22 mouse cellular contexts compared by ENCODE assay signal in the genomic region with DNA sequence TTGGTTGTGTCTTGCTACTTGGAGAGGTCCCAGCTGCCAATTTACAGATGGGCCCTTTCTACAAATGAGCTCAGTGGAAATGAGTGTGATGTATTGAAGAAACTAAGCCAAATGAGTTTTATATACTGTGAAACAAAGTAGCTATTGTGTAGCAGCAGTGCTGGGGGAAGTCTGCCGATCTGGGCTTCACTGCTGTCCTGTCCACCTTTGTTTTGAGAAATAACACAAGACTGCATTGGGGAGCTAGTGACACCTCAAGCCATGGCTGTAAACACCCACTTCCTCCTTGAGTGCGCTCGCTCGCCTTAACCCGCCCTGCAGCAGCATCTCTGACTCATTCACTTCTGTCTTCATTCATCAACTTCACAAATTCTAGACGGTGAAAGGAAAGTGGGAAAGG.
DNase-seq lines count a peak whose midpoint lies in the region; ATAC-seq lines count a peak whose summit lies in the region.
"Had no signal": no experiment of that assay in that cellular context is flagged by ENCODE, and none has a peak within 500 bp of the region (broad histone marks: within the 10 kb centered on the region; RNA-seq: fewer than 3 reads in every experiment).

No protein-coding gene starts in this region.

- H3K9me3 ChIP-seq in liver, embryonic 11.5 days (ENCODE audit: control insufficient read depth, low read length): no peaks in the 10 kb centered on the region
- H3K9me3 ChIP-seq: forebrain, embryonic 13.5 days; heart, embryonic 13.5 days; hindbrain, embryonic 15.5 days; kidney, embryonic 15.5 days; midbrain, embryonic 15.5 days; neural tube, embryonic 15.5 days had no signal

- no peaks in the 10 kb centered on the region for H3K27me3 ChIP-seq in liver, embryonic 11.5 days (replicated peaks; ENCODE audit: control insufficient read depth, insufficient read depth, low read length)
- H3K27me3 ChIP-seq: forebrain, embryonic 13.5 days; heart, embryonic 13.5 days; hindbrain, embryonic 15.5 days; kidney, embryonic 15.5 days; midbrain, embryonic 15.5 days; neural tube, embryonic 15.5 days had no signal

- H3K4me3 ChIP-seq in liver, embryonic 11.5 days (ENCODE audit: low read depth, low read length): no peak overlapping the region
- H3K4me3 ChIP-seq: forebrain, embryonic 13.5 days; heart, embryonic 13.5 days; hindbrain, embryonic 15.5 days; kidney, embryonic 15.5 days; midbrain, embryonic 15.5 days; myocyte; neural tube, embryonic 15.5 days had no signal

- 50% methylated on average over 6 of the region's 6 CpGs for WGBS in liver, embryonic 11.5 days

- no peak for ATAC-seq in liver, embryonic 11.5 days (replicated peaks; ENCODE audit: low FRiP score)
- ATAC-seq: forebrain, embryonic 13.5 days; intestine, embryonic 16.5 days; midbrain, embryonic 15.5 days had no signal

- H3K4me2 ChIP-seq in liver, embryonic 11.5 days: no peak overlapping the region
- H3K4me2 ChIP-seq: forebrain, embryonic 13.5 days; heart, embryonic 13.5 days; hindbrain, embryonic 15.5 days; kidney, embryonic 15.5 days; midbrain, embryonic 15.5 days; neural tube, embryonic 15.5 days had no signal

- peak; percentile 14 for DNase-seq in lung, postnatal 10 days
- no peak for DNase-seq in lung, postnatal 14 days
- DNase-seq in Muller cell, postnatal 12 days (ENCODE audit: inconsistent ontology term): peak; percentile 75
- DNase-seq in embryo, embryonic 11 days: peak; percentile 39
- DNase-seq in natural killer cell, adult 2 months (ENCODE audit: low spot score in 2 of 2): peak; percentile 2 to 5
- DNase-seq in liver, embryonic 11.5 days (ENCODE audit: low spot score): no peak
- DNase-seq in liver: no peak
- DNase-seq in kidney, adult 11 months: no peak
- DNase-seq: adrenal gland, adult 2 months; cerebellum, adult 11 months; cerebellum, postnatal 10 days; heart, postnatal 36 days had no signal

- H3K27ac ChIP-seq in liver, embryonic 11.5 days (ENCODE audit: low read depth, low read length): no peak overlapping the region
- H3K27ac ChIP-seq: forebrain, embryonic 13.5 days; heart, embryonic 13.5 days; hindbrain, embryonic 15.5 days; kidney, embryonic 15.5 days; macrophage; midbrain, embryonic 15.5 days; neural tube, embryonic 15.5 days; stomach, postnatal 0 days had no signal

- H3K36me3 ChIP-seq in liver, embryonic 11.5 days (ENCODE audit: control insufficient read depth, insufficient read depth, low read length): no peaks in the 10 kb centered on the region
- H3K36me3 ChIP-seq: heart, embryonic 13.5 days; hindbrain, embryonic 15.5 days; kidney, embryonic 15.5 days; midbrain, embryonic 15.5 days; neural tube, embryonic 15.5 days had no signal

- no peaks in the 10 kb centered on the region for H3K4me1 ChIP-seq in liver, embryonic 11.5 days (replicated peaks; ENCODE audit: control insufficient read depth, insufficient read depth, low read length)

- H3K9ac ChIP-seq in liver, embryonic 11.5 days (ENCODE audit: low read depth, low read length): no peak overlapping the region
- H3K9ac ChIP-seq: forebrain, embryonic 13.5 days; heart, embryonic 13.5 days; hindbrain, embryonic 15.5 days; kidney, embryonic 15.5 days; midbrain, embryonic 15.5 days; neural tube, embryonic 15.5 days had no signal

Comparison
In these comparisons a context has a peak if more than half of its experiments do, and no peak if none do; other contexts are left out.
1. DNase-seq: peak in lung, postnatal 10 days (single experiment), Muller cell, postnatal 12 days (single experiment), embryo, embryonic 11 days (single experiment) and natural killer cell, adult 2 months (2 of 2); none in lung, postnatal 14 days (single experiment), liver, embryonic 11.5 days (single experiment), liver (single experiment) and kidney, adult 11 months (single experiment).